Mouse (Mus musculus): ENCODE measurements at regions not wholly inside any gene's neighbourhood (a gene's known extent, or its start where the extent isn't known, plus 50 kb on each side); places are given as distances from the start of the nearest gene placed in this dataset.

- DNase-seq (ENCODE audit: extremely low spot score in 1 of 2, low spot score in 1 of 2), result no peak
These were observed 152.3 kb downstream of the Atp23 start for GRCm38 (mm10) chr10:126748696-126749466.

DNA sequence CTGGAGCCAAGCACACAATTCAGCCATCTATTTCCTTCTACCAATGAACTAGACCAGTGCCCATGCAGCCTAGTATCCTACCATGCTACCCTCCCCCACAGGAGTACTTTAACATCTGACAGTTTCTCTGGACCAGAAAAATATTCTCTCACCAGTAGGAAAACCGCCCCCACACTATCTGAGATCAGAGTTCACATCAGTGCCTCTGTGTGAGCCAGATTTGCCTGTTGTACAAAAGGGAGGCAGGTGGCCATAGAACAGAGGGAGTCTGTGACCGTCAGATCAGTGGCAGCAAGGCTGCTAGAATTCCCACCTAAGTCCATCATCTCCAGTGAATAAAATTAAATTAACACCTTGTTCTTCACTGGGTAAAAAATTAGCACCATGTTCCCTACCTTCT lies 166.5 kb downstream of the Atp23 start:
- DNase-seq (ENCODE audit: extremely low spot score in 1 of 2, low spot score in 1 of 2), result no peak

GRCm38 (mm10) chr10:126727840-126728239 lies 173.3 kb downstream of the Atp23 start:
- DNase-seq (ENCODE audit: extremely low spot score in 1 of 2, low spot score in 1 of 2), result no peak

- DNase-seq (ENCODE audit: extremely low spot score in 1 of 2, low spot score in 1 of 2), result no peak
These were observed 183.2 kb downstream of the Atp23 start for GRCm38 (mm10) chr10:126717961-126718360.

DNA sequence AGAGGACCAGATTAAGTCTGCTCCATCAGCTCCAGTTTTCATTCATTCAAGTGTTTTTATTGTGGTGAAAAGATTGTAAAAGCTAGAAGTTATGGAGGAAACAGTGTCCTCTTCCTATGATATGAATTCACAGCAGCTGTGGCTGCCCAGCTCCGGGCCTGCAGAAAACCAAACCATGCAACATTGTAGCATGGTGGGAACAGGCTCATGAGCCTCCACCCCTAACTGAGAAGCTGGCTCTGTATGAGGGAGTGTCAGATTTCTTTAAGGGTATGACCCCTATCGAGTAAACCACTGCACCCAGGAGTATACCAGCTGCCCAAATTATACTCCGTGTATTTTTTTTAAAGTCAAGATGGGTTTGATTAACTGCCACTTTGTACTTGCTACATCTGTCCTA lies 189.4 kb downstream of the Atp23 start:
- no peak for DNase-seq (ENCODE audit: extremely low spot score in 1 of 2, low spot score in 1 of 2)

DNA sequence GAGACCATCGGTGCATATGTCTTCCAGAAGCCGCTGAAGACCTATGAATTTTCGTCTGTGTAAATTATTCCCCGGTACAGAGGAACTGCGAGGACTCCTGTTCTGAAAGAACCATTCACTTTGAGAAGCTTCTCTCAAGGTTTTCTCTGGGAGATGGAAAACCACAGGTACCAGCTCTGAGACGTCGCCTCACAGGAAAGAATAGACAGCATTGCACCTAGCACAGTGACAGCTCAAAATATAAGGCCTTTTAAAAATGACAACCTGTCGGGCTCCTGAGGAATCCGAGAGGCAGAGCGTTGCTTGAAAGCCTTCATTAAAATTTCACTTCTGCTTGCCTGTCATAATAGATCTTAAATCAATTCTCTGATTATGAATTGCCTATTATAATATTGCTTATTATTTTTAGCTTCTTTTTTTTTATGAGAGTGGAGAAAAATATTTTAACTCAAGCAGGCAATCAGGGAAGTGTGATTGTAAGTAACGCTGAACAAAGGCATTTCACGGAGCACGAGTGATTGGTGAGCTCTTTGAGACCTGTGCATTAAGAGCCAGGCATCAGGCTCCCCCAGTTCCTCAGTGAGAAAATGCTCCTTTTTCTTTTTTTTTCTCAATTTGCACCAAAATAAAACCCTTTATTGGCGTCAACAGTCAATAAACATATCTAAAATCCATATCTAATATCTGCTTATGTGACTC lies 191.8 kb downstream of the Atp23 start:
- DNase-seq (ENCODE audit: extremely low spot score in 1 of 2, low spot score in 1 of 2), result no peak

GRCm38 (mm10) chr10:126708730-126709129 lies 192.4 kb downstream of the Atp23 start:
- DNase-seq (ENCODE audit: extremely low spot score in 1 of 2, low spot score in 1 of 2), result no peak

DNA sequence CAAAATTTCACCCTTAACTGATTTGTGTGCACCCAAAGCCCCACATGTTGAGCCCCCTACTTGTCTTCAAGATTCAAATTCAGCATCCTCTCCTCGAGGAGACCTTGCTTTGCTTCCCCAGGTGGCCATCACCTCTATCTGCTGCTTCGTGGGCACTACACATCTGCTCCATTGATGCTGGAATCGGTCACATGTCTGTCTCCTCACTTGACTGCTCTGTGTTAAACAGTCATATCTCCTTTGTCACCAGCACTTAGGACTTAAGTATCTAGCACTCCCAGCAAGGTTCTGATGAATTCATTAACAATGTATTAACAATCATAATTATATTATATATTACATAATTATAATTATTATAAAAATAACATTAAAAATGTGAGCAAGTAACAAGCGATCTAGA lies 192.9 kb downstream of the Atp23 start:
- DNase-seq (ENCODE audit: extremely low spot score in 1 of 2, low spot score in 1 of 2), result no peak

DNA sequence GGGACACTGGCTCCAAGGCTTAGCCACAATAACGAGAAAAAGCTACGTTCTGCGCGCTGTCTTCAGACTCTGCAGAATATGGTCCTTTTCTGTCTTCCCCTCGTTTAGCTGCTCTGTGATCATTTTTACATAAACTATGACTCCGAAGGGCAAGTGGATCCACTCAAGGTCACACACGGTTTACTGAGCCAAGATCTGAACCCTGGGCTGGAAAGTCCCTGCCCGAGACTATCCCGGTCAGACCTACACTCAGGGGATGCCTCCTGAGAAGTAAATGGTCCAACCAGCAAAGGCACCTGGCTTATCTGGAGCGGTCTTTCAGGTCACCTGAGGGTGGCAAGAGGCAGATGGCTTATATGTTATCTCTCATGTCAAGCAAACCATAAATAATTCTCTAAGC lies 204.1 kb downstream of the Atp23 start:
- DNase-seq (ENCODE audit: extremely low spot score in 1 of 2, low spot score in 1 of 2), result no peak

- DNase-seq (ENCODE audit: extremely low spot score in 1 of 2, low spot score in 1 of 2), result no peak
These were observed 210.1 kb downstream of the Atp23 start for GRCm38 (mm10) chr10:126690914-126691673.

GRCm38 (mm10) chr10:126680275-126681184 lies 220.6 kb downstream of the Atp23 start:
- no peak for DNase-seq (ENCODE audit: extremely low spot score in 1 of 2, low spot score in 1 of 2)

- peak; percentile 22 to 46 for DNase-seq (ENCODE audit: extremely low spot score in 1 of 2, low spot score in 1 of 2)
These were observed 221.7 kb downstream of the Atp23 start for GRCm38 (mm10) chr10:126679224-126680120.

GRCm38 (mm10) chr10:126673437-126673836 lies 227.7 kb downstream of the Atp23 start:
- DNase-seq (ENCODE audit: extremely low spot score in 1 of 2, low spot score in 1 of 2), result no peak

DNA sequence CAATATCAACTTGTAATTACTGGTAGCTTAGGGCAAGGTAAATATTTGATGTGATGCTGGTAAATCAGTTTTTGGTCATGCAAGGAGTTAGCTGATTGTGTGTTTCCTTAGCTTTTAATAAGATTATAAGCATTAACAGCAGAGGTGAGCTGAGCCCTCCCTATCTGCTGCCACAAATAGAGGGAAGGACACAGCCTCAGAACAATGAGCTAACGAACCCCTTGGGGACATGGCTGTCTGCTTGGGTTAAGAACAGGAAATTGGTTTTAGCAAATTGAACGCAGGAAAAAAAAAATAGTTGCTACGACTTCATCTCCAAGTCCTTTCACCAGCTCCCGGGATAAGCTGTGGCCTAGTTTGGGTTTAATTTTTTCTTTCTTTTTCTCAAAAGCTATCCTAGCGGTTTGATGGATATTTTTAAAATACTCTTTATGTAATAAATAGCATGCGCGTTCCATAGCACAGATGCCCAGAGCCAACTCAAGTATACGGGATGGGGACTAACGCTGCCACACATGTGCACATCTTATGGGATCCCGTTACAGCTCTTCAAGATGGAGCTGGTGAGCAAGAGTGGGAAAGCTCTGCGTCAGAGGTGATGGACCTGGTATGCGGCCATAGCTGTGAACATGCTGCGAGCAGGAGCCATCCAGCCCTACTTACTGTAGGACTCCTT lies 236.6 kb downstream of the Atp23 start:
- DNase-seq (ENCODE audit: extremely low spot score in 1 of 2, low spot score in 1 of 2), result no peak

- no peak for DNase-seq (ENCODE audit: extremely low spot score in 1 of 2, low spot score in 1 of 2)
These were observed 237.6 kb downstream of the Atp23 start for GRCm38 (mm10) chr10:126663461-126664013.

- DNase-seq (ENCODE audit: extremely low spot score in 1 of 2, low spot score in 1 of 2), result no peak
These were observed 238.4 kb downstream of the Atp23 start for GRCm38 (mm10) chr10:126662765-126663164.

GRCm38 (mm10) chr10:126661095-126661615 lies 240.0 kb downstream of the Atp23 start:
- DNase-seq (ENCODE audit: extremely low spot score in 1 of 2, low spot score in 1 of 2), result no peak

DNA sequence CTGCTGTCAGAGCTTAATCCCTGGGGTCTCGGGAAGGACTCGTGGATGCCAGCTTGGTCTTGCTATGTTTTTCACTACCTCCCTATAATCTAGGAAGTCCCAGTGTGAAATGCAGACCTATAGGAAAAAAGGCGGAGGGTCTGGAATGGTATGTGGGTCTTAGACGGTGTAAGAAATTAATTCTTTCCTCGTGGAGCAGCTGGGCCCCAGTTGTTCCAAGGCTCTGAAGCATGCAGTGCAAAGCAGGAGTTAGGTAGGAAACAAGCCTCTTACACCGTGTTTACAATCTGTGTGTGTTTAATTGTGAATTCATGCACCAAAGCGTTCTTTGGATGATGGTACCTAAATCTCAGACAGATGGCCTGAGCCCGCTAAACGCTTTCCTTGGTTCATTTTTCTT lies 241.1 kb downstream of the Atp23 start:
- no peak for DNase-seq (ENCODE audit: extremely low spot score in 1 of 2, low spot score in 1 of 2)

Data from layer of hippocampus, postnatal 25 days (tissue).